ENCODE assay signal across 18 mouse cellular contexts in the genomic region with DNA sequence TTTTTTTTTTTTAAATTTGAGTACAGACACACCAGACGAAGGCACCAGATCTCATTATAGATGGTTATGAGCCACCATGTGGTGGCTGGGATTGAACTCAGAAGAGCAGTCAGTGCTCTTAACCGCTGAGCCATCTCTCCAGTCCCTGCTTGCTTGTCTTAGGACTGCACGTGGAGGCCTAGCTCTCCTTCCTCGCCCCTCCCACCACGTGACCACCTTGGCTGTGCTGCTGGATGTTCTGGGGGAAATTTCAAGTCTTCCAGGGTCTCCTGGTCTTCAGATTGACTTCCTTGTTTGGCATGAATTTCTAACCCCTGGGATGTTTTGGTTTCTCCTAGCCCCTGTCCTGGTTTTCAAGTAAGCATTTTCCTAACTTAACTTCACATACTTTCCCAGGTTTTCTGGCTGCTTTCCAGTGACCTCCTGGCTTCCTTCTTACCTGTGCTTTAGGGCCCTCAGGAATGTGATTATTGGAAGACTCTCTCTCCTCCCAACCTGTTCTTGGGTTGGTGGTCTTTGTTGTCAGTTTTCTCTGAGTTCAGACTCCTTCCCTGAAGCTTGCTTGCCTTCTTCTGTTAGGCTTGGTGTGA. TPM values are rescaled to one million over a fixed set of nuclear protein-coding genes. Genes with fewer than 3 reads are reported as not detected.
A peak's percentile ranks its signal among the peaks of the same experiment; 100 is the strongest.
DNase-seq lines count a peak whose midpoint lies in the region; ATAC-seq and TF ChIP-seq lines count a peak whose summit lies in the region.
"Had no signal": no experiment of that assay in that cellular context is flagged by ENCODE, and none has a peak within 500 bp of the region (broad histone marks: within the 10 kb centered on the region; RNA-seq: fewer than 3 reads in every experiment).

No protein-coding gene starts in this region.

- no peak for TF ChIP-seq CTCF in heart, adult 2 months (IDR thresholded peaks at IDR 0.05)

- 41% methylated on average over 5 of the region's 5 CpGs for WGBS in heart, adult 2 months
- 61% methylated on average over 5 of the region's 5 CpGs for WGBS in liver, embryonic 11.5 days
- WGBS in midbrain, embryonic 13.5 days: 69% methylated on average over 5 of the region's 5 CpGs

- H3K79me2 ChIP-seq in heart, adult 2 months (replicated peaks; ENCODE audit: control insufficient read depth, insufficient read depth, low read length): peaks cover 4% of the 10 kb centered on the region

- no peaks in the 10 kb centered on the region for H3K9me3 ChIP-seq in liver, embryonic 11.5 days (ENCODE audit: control insufficient read depth, low read length)
- no peaks in the 10 kb centered on the region for H3K9me3 ChIP-seq in midbrain, embryonic 13.5 days
- H3K9me3 ChIP-seq: limb, embryonic 12.5 days; midbrain, embryonic 12.5 days; neural tube, embryonic 13.5 days had no signal

- H3K9ac ChIP-seq in heart, adult 2 months (ENCODE audit: low read depth, low read length): no peak overlapping the region
- H3K9ac ChIP-seq in liver, embryonic 11.5 days (ENCODE audit: low read depth, low read length): no peak overlapping the region
- no peak overlapping the region for H3K9ac ChIP-seq in midbrain, embryonic 13.5 days (replicated peaks)
- H3K9ac ChIP-seq: limb, embryonic 12.5 days; midbrain, embryonic 12.5 days; neural tube, embryonic 13.5 days had no signal

- no peak overlapping the region for H3K4me3 ChIP-seq in heart, adult 2 months
- no peak overlapping the region for H3K4me3 ChIP-seq in liver, embryonic 11.5 days (ENCODE audit: low read depth, low read length)
- H3K4me3 ChIP-seq in midbrain, embryonic 13.5 days (replicated peaks): no peak overlapping the region
- H3K4me3 ChIP-seq: erythroblast, embryonic 14.5 days; limb, embryonic 12.5 days; midbrain, embryonic 12.5 days; neural tube, embryonic 13.5 days had no signal

- H3K4me2 ChIP-seq in liver, embryonic 11.5 days: no peak overlapping the region
- H3K4me2 ChIP-seq in midbrain, embryonic 13.5 days (replicated peaks): no peak overlapping the region
- H3K4me2 ChIP-seq: limb, embryonic 12.5 days; midbrain, embryonic 12.5 days; neural tube, embryonic 13.5 days had no signal

- TF ChIP-seq POLR2A in heart, adult 2 months (IDR thresholded peaks at IDR 0.05; ENCODE audit: insufficient read depth, low read depth, low read length): no peak

- no peaks in the 10 kb centered on the region for H3K27me3 ChIP-seq in heart, adult 2 months (ENCODE audit: control insufficient read depth, insufficient read depth, low read length)
- no peaks in the 10 kb centered on the region for H3K27me3 ChIP-seq in liver, embryonic 11.5 days (replicated peaks; ENCODE audit: control insufficient read depth, insufficient read depth, low read length)
- no peaks in the 10 kb centered on the region for H3K27me3 ChIP-seq in midbrain, embryonic 13.5 days
- H3K27me3 ChIP-seq: CH12.LX; limb, embryonic 12.5 days; midbrain, embryonic 12.5 days; neural tube, embryonic 13.5 days had no signal

- peaks cover 16% of the 10 kb centered on the region for H3K4me1 ChIP-seq in heart, adult 2 months (ENCODE audit: control insufficient read depth, insufficient read depth, low read length)
- peaks cover 10% of the 10 kb centered on the region for H3K4me1 ChIP-seq in liver, embryonic 11.5 days (replicated peaks; ENCODE audit: control insufficient read depth, insufficient read depth, low read length)
- no peaks in the 10 kb centered on the region for H3K4me1 ChIP-seq in midbrain, embryonic 13.5 days (replicated peaks)
- H3K4me1 ChIP-seq: limb, embryonic 12.5 days; midbrain, embryonic 12.5 days had no signal

- no peak for ATAC-seq in liver, embryonic 11.5 days (replicated peaks; ENCODE audit: low FRiP score)
- ATAC-seq in megakaryocyte-erythroid progenitor cell, adult 5-6 weeks (replicated peaks; ENCODE audit: low FRiP score, low TSS enrichment, poor library complexity, severe bottlenecking): 0 out of 2 replicates have a peak, but pooled peaks have one; percentile 37
- ATAC-seq in midbrain, embryonic 13.5 days: no peak
- ATAC-seq: forebrain, embryonic 14.5 days had no signal

- H3K27ac ChIP-seq in heart, adult 2 months: peak overlapping the region; percentile 49
- no peak overlapping the region; the same call in 1 of the 2 replicates for H3K27ac ChIP-seq in liver, embryonic 11.5 days (ENCODE audit: low read depth, low read length)
- H3K27ac ChIP-seq in midbrain, embryonic 13.5 days: no peak overlapping the region
- H3K27ac ChIP-seq: kidney, postnatal 0 days; limb, embryonic 12.5 days; midbrain, embryonic 12.5 days; neural tube, embryonic 13.5 days had no signal

- no peak for DNase-seq in heart, adult 2 months
- no peak for DNase-seq in heart, postnatal 4 days
- peak; percentile 24 for DNase-seq in liver
- no peak for DNase-seq in liver, embryonic 11.5 days (ENCODE audit: low spot score)
- DNase-seq in urinary bladder, adult 2 months (ENCODE audit: low spot score): peak; percentile 10
- DNase-seq in urinary bladder, postnatal 10 days (ENCODE audit: low spot score): no peak
- DNase-seq: adrenal gland, postnatal 10 days; cerebellum, adult 9-10 months; gastrocnemius, postnatal 25 days had no signal

- H3K36me3 ChIP-seq in heart, adult 2 months (ENCODE audit: control insufficient read depth, insufficient read depth, low read length): peaks cover 22% of the 10 kb centered on the region
- H3K36me3 ChIP-seq in liver, embryonic 11.5 days (ENCODE audit: control insufficient read depth, insufficient read depth, low read length): no peaks in the 10 kb centered on the region
- no peaks in the 10 kb centered on the region for H3K36me3 ChIP-seq in midbrain, embryonic 13.5 days
- H3K36me3 ChIP-seq: limb, embryonic 12.5 days; midbrain, embryonic 12.5 days; neural tube, embryonic 13.5 days had no signal

- intact Hi-C loops in heart, adult 2 months (cut with DNase I): no loop called here

- TF ChIP-seq EP300 in heart, adult 2 months (IDR thresholded peaks at IDR 0.05; ENCODE audit: insufficient read depth, low read depth, low read length): no peak

RNA-seq across cellular contexts. Expression of a gene that starts 59.3 kb away (rescaled TPM):
- total RNA-seq in heart, adult 2 months (2021): 10 to 100 TPM; 81.6 to 85.5 TPM
- polyA plus RNA-seq in heart, adult 2 months (2012; rRNA removed): 20.5 and 31.2 TPM in 2 replicates
- total RNA-seq in heart, postnatal 4 days (2021): 100 to 1,000 TPM in 1 of 2 experiments, 10 to 100 TPM in 1; 99.0 to 109 TPM
- 13.1 TPM in 2 replicates for polyA plus RNA-seq in liver, embryonic 11.5 days (2014; fragmentation: Nextera tagmentation; extraction: Ambion mirVana)
- 21.2 and 21.9 TPM in 2 replicates for polyA plus RNA-seq in urinary bladder, adult 2 months (2012; rRNA removed)
- 23.7 and 33.3 TPM in 2 replicates for total RNA-seq in megakaryocyte-erythroid progenitor cell, adult 5-6 weeks (2014; fragmentation: Nextera tagmentation)
- 7.0 and 7.9 TPM in 2 replicates for total RNA-seq in megakaryocyte-erythroid progenitor cell, adult 5-6 weeks (2017)
- 32.1 and 34.4 TPM in 2 replicates for polyA plus RNA-seq in midbrain, embryonic 13.5 days (2015; fragmentation: Nextera tagmentation; extraction: Ambion mirVana)

Comparison
In these comparisons a context has a peak if more than half of its experiments do, and no peak if none do; other contexts are left out.
1. DNase-seq: peak in liver (single experiment) and urinary bladder, adult 2 months (single experiment); none in heart, adult 2 months (0 of 2), heart, postnatal 4 days (single experiment), liver, embryonic 11.5 days (single experiment) and urinary bladder, postnatal 10 days (single experiment).